Mouse (Mus musculus) kidney, adult 2 months (tissue): ENCODE data around the gene Dnaic2. TPM values are rescaled to one million over a fixed set of nuclear protein-coding genes. Genes with fewer than 3 reads are reported as not detected.
A peak's percentile ranks its signal among the peaks of the same experiment; 100 is the strongest.

Experiments
- DNase-seq: peaks from one replicate; pipeline ENCODE4 v3.0.0; 2021
- H3K27ac ChIP-seq: fragments of 200-500 bp; 2 replicates; pipeline ENCODE4 v1.5.1; 2012; ENCODE audit warnings: low read depth, low read length, control low read depth, inconsistent platforms; ENCODE audit not compliant: insufficient read depth
- H3K27me3 ChIP-seq: fragments of 200-500 bp; replicated peaks from 2 replicates; pipeline ENCODE4 v1.6.1; 2012; ENCODE audit warnings: mild to moderate bottlenecking, moderate library complexity, low read length, inconsistent platforms; ENCODE audit not compliant: control insufficient read depth, insufficient read depth
- H3K36me3 ChIP-seq: fragments of 200-500 bp; 2 replicates; pipeline ENCODE4 v1.6.1; 2012; ENCODE audit warnings: mild to moderate bottlenecking, moderate library complexity, low read length, inconsistent platforms; ENCODE audit not compliant: control insufficient read depth, insufficient read depth
- H3K4me1 ChIP-seq: fragments of 200-500 bp; 2 replicates; pipeline ENCODE4 v1.6.1; 2011; ENCODE audit warnings: low read length; ENCODE audit not compliant: control insufficient read depth, insufficient read depth
- H3K4me3 ChIP-seq: fragments of 200-500 bp; 2 replicates; pipeline ENCODE4 v1.5.1; 2011; ENCODE audit warnings: mild to moderate bottlenecking, low read depth, low read length, control low read depth; ENCODE audit not compliant: insufficient read depth
- CTCF ChIP-seq: fragments of 200-500 bp; conservative IDR thresholded peaks from 2 replicates; pipeline ENCODE4 v1.5.1; 2011; ENCODE audit warnings: low read depth, mild to moderate bottlenecking, control low read depth, low read length, moderate library complexity, mixed read lengths; ENCODE audit not compliant: insufficient read depth, insufficient read length
- POLR2A ChIP-seq: fragments of 200-500 bp; IDR thresholded peaks from one replicate; pipeline ENCODE4 v1.6.1; 2011; ENCODE audit warnings: low read depth, low read length, control low read depth
- WGBS: fragments of 180-500 bp; shearing (Covaris S2); methylation state at CpG from one replicate; pipeline ENCODE4 v1.1.7; 2018; 5-methylcytosine and 5-hydroxymethylcytosine counted together
- polyA plus RNA-seq: library from polyadenylated mRNA; depleted of rRNA; stranded (reverse); fragments of >200 nt; gene quantifications from 2 replicates; pipeline ENCODE4 v1.2.3, GENCODE M21; 2012

Gene Dnaic2
- polyA plus RNA-seq, 1 experiment = 0.47 TPM

DNA sequence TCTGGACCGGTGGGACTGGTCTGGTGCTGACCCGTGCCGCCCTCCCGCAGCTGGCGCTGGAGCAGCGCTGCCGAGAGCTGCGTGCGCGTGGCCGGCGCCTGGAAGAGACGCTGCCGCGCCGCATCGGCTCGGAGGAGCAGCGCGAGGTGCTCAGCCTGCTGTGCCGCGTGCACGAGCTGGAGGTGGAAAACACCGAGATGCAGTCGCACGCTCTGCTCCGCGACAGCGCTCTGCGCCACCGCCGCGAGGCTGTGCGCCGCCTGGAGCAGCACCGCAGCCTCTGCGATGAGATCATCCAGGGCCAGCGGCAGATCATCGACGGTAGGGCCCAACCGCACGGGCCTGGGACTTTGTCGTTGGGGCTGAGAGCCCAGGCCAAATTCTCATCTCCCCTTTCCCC lies 59.1 kb downstream of the Dnaic2 start:
- Histone ChIP-seq H3K4me3 (no peak overlapping the region), H3K27me3 (no peaks in the 10 kb centered on the region), H3K27ac (no peak overlapping the region), H3K4me1 (no peaks in the 10 kb centered on the region), H3K36me3 (no peaks in the 10 kb centered on the region)
- no peak for TF ChIP-seq CTCF
- TF ChIP-seq POLR2A = no peak
- 2% methylated on average over 43 of the region's 43 CpGs for WGBS
- DNase-seq = no peak

- Histone ChIP-seq H3K4me3 (no peak overlapping the region), H3K36me3 (no peaks in the 10 kb centered on the region), H3K4me1 (no peaks in the 10 kb centered on the region), H3K27ac (no peak overlapping the region), H3K27me3 (no peaks in the 10 kb centered on the region)
- 87% methylated on average over 3 of the region's 3 CpGs for WGBS
- no peak for TF ChIP-seq POLR2A
- TF ChIP-seq CTCF = no peak
- DNase-seq = no peak
Observed at GRCm38 (mm10) chr11:114787611-114788010, 60.4 kb downstream of the Dnaic2 start.

- WGBS = 10% methylated on average over 30 of the region's 30 CpGs
- H3K36me3 ChIP-seq = no peaks in the 10 kb centered on the region
- DNase-seq = peak; percentile 67
- H3K27ac ChIP-seq = no peak overlapping the region
- no peaks in the 10 kb centered on the region for H3K4me1 ChIP-seq
- H3K4me3 ChIP-seq = no peak overlapping the region
- H3K27me3 ChIP-seq = no peaks in the 10 kb centered on the region
- TF ChIP-seq POLR2A (no peak), CTCF (peak; percentile 81)
Observed at GRCm38 (mm10) chr11:114789061-114789714, 62.0 kb downstream of the Dnaic2 start.

DNA sequence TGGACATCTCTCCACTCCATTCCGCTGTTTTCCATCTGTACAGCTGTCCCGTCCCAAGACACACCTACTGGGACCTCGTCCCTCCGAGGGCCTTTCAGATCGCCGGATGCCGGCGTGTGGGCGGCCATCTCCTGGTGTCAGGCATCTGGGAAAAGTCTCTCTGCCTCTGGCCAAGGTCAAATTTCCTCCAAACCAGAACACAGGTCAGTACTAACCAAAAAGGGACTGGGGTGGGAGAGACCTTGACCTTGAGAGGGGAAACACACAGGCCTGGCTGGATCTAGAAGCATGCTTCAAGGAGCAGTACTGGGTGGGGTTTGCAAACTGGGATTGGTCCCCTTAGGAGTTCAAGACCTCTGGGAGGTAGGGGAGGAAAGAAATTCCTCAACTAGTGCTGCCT lies 62.5 kb downstream of the Dnaic2 start:
- 43% methylated on average over 9 of the region's 9 CpGs for WGBS
- Histone ChIP-seq H3K4me3 (no peak overlapping the region), H3K27me3 (no peaks in the 10 kb centered on the region), H3K27ac (no peak overlapping the region), H3K4me1 (no peaks in the 10 kb centered on the region), H3K36me3 (no peaks in the 10 kb centered on the region)
- DNase-seq = no peak
- TF ChIP-seq POLR2A = no peak
- TF ChIP-seq CTCF = no peak

GRCm38 (mm10) chr11:114790171-114790570 lies 63.0 kb downstream of the Dnaic2 start:
- Histone ChIP-seq H3K4me1 (no peaks in the 10 kb centered on the region), H3K36me3 (no peaks in the 10 kb centered on the region), H3K27ac (no peak overlapping the region), H3K4me3 (no peak overlapping the region), H3K27me3 (no peaks in the 10 kb centered on the region)
- TF ChIP-seq POLR2A (no peak), CTCF (no peak)
- WGBS = 86% methylated on average over 12 of the region's 12 CpGs
- no peak for DNase-seq

GRCm38 (mm10) chr11:114790841-114791240 lies 63.6 kb downstream of the Dnaic2 start:
- Histone ChIP-seq H3K27me3 (no peaks in the 10 kb centered on the region), H3K36me3 (no peaks in the 10 kb centered on the region), H3K27ac (no peak overlapping the region), H3K4me1 (no peaks in the 10 kb centered on the region), H3K4me3 (no peak overlapping the region)
- no peak for TF ChIP-seq POLR2A
- TF ChIP-seq CTCF = no peak
- 51% methylated on average over 4 of the region's 4 CpGs for WGBS
- no peak for DNase-seq

DNA sequence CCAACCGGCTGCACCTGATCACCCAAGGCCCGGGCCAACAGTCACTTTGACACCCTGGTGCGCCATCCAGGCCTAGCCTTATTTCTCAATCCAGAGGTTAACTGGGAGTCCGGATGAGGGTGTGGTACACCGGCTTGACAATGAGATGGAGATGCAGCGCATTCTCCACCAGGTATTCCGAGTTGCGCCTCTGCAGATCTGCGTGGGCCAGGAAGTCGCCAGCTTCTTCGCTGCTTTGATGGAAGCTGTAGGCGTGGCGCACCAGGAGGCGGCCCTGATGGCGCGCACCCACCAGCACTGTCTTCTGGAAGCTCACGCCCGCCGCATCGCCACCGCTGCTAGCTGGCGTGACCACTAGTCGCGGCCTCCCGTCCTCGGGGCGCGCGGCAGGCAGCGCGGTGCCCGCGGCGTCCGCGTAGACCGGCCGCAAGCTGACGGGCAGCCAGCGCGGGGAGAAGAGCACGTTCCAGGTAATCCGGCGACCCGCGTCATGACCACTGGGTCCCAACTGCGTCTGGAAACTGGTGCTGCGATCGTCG lies 64.2 kb downstream of the Dnaic2 start:
- no peaks in the 10 kb centered on the region for H3K36me3 ChIP-seq
- 5% methylated on average over 50 of the region's 50 CpGs for WGBS
- no peaks in the 10 kb centered on the region for H3K27me3 ChIP-seq
- no peak overlapping the region for H3K27ac ChIP-seq
- DNase-seq = no peak
- H3K4me3 ChIP-seq = peak overlapping the region; percentile 11; the same call in 1 of the 2 replicates
- TF ChIP-seq POLR2A = no peak
- no peak for TF ChIP-seq CTCF
- no peaks in the 10 kb centered on the region for H3K4me1 ChIP-seq

- Histone ChIP-seq H3K27me3 (no peaks in the 10 kb centered on the region), H3K36me3 (no peaks in the 10 kb centered on the region), H3K4me3 (peak overlapping the region; percentile 11; the same call in 1 of the 2 replicates), H3K4me1 (no peaks in the 10 kb centered on the region), H3K27ac (no peak overlapping the region)
- DNase-seq = no peak
- WGBS = 1% methylated on average over 59 of the region's 59 CpGs
- TF ChIP-seq POLR2A = no peak
- no peak for TF ChIP-seq CTCF
Observed at GRCm38 (mm10) chr11:114791891-114792411, 64.7 kb downstream of the Dnaic2 start.
